Mouse (Mus musculus) olfactory bulb, adult 2 months (tissue): ENCODE measurements around the gene Rapgef2.

Experiments
- CTCF ChIP-seq: fragments of 200-500 bp; IDR thresholded peaks from 2 replicates; pipeline ENCODE4 v1.5.1; 2012; ENCODE audit warnings: low read depth, mild to moderate bottlenecking, low read length, moderate library complexity; ENCODE audit not compliant: insufficient read depth
- POLR2A ChIP-seq: fragments of 200-500 bp; IDR thresholded peaks from 2 replicates; pipeline ENCODE4 v1.6.1; 2012; ENCODE audit warnings: mild to moderate bottlenecking, low read depth, low read length, moderate library complexity; ENCODE audit not compliant: insufficient read depth

- TF ChIP-seq CTCF, result no peak
- TF ChIP-seq POLR2A, result no peak
Measured at GRCm38 (mm10) chr3:79314006-79314698, 27.8 kb upstream of the Rapgef2 start.
